Mouse (Mus musculus) 3134 (cell line): ENCODE data around the gene Tsacc.
"Not testable (repeated sequence)": the region's sequence is repeated elsewhere in the genome, so short reads cannot be mapped to it uniquely, and the experiment has no call there.

ENCODE experiments used
- DNase-seq: peaks from one replicate; pipeline ENCODE4 v3.0.0-alpha.2; 2011; ENCODE audit warnings: low spot score; ENCODE audit not compliant: insufficient read length; ENCODE audit errors: extremely low read depth

Tsacc gene

GRCm38 (mm10) chr3:88296561-88297318 is at the start of gene Tsacc, which contains the start of gene Cct3:
Tsacc (minus strand) TSS chr3:88296999.
Cct3 (plus strand) TSS chr3:88297116.
- DNase-seq = peak; percentile 100

- DNase-seq = no peak
Measured at GRCm38 (mm10) chr3:88339006-88339405, 42.2 kb upstream of the Tsacc start.

DNA sequence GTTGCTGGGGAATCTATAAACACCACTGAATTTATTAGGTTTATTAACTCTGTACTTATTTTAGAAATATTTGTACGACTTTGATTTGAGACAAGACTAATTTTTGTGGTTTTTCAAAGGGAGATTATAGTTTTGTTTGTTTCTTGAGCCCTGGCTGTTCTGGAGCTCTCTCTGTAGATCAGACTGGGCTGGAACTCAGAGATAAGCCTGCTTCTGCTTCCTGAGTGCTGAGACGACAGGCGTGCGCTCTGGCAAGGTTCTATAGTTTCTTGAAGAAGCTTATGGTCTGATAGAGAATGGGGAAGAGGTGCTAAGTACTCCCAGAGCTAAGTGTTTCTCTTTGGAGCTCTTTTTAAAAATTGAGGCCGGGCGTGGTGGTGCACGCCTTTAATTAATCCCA is 41.5 kb upstream of the Tsacc start:
- DNase-seq = no peak

DNA sequence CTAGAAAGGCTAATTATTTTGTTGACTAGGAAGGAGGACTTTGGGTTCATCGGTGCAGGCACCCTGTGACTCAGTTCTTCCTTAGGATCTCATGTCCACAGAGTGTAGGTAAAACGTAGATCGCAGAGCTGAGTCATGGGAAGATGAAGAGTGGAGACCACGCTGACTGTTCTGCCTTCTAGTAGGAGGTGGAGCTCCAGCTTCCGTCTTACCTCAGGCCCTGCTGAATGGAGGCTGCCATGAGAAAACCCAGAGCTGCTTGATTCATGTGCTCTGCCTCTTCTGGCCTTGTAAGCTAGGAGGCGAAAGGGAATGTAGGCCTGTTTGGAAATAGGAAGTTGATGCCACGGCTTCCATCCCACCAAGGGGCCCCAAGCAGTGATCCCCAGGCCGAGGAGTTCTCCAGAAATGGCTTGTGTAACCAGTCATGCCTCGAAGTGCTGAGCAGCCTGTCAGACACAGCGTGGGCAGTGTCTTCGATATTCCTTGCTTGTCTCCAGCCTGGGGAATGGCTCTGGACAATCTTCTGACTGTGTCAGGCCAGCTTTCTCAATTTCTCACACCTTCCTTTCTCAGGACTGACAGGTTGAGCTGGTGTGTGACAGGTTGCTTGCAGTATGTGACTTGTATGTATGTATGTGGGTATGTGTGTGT is 40.7 kb upstream of the Tsacc start:
- DNase-seq = no peak

DNA sequence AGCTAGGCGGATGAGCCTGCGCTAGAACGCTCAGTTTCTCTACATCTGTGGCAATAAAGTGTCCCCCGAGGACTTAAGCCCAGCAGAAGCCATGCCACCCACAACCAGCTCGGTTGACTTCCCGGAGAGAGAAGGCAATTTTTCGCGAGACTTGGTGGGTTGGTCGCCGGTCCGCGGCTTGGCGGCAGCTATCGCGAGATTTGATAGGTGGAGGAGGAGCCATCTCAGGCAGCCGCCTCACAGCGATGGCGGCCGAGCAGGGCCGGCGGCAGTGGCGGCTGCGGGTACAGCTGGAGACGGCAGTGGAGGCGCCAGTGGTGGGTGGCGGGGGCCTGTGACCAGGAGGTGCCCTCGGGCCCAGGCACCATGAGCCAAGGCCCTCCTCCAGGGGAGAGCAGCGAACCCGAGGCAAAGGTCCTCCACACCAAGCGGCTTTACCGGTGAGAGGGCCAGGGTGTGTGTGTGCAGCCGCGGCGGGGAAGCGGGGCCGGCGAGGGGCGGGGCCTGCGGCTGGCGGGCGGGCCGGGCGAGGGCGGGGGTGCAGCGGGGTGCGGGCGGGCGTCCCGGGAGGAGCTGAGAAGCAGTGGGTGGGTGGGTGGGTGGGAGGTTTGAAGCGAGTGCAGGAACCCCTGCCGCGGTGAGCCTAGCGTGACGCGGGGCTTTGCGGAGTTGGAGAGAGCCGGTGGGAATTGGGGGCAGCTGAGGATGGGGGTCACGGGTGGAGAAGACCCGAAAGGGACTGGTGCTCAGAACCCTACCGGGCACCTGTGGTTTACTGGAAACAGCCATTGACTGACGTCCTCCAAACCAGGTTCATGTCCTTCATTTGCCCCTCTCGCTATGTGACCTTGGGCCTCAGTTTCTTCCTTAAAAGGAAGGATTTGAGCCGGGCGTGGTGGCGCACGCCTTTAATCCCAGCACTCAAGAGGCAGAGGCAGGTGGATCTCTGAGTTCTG is 39.5 kb upstream of the Tsacc start, which contains the start of the genes Tmem79 and Smg5:
TSS of gene Tmem79 (minus strand) at position 91 of the 956 bp plus-strand sequence.
TSS of gene Smg5 (plus strand) at position 203 of the 956 bp plus-strand sequence.
- peak; percentile 97 for DNase-seq

DNA sequence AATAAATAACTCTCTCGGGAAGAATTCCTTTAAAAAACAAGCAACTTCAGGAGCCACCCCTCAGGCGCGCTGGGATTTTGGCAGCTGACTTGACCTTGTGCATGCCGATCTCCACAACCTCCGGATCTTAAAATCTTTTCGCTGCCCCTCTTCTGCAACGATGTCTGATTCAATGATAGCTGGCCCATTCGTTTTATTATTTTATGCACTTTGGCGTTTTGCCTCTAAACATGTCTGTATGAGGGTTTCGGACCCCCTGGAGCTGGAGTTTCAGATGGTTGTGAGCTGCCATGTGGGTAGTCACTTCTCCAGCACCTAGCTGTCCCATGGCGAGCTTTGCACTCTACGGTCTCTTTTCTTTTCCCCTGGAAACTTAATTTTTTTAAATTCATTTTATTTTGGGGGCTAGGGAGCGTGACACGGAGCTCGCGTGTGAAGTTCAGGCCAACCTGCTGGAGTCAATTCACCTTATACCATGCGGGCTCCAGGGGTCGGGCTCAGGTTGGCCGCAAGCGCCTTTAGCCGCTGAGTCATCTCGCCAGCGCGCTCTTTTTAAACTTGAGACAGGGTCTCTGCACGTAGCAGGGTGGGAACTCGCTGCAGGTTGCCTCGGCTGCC is 38.7 kb upstream of the Tsacc start:
- DNase-seq = no peak

DNA sequence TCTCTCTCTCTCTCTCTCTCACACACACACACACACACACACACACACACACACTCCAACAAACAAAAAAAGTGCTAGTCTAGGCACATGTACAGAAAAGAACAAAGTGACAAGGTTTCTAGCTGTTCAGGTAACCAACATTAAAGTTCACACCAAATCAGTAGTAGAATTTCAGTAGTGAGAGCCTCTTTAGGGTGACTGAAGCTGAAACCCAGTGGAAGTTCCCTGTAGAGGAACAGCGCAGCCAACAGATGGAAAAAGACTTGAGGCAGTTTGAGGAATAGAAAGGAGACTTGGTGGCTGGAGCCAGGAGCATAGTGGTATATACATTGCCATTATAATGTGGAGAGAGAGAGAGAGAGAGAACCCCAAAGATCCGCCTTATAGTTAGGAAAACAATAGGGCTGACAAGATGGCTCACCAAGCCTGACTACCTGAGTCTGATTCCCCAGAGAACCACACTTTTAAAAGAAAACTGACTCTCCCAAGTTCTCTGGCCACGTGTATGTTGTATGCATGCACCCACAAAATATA is 38.2 kb upstream of the Tsacc start:
- no peak for DNase-seq

DNA sequence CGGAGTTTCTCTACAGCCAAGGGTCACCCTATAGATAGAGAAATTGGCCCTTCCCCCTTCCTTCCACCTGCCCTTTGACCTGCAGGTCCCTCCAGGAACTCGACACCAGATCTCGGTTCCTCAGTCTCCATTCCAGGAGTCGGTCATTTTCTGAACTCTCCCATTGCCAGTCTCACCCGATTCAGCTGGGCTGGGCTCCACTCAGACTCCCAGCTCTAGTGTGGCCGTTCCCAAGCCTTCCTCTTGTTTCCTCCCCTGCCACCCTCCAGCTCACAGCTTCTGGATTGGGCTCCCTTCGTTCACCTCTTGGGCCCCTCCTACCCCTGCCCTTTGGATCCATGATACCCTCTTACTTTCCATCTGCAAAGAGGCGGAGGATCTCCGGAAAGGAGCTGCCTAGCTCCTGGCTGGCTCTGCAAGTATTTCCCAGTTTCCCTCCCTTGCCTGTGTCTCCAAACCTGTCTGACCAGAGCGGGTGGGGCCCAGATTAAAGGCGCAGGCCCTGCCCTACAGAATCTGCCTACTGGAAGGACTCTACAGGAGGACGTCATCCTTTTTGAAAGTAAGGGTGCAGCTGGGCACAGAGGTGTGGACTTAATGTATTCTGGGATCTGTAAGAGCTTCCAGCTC is 37.3 kb upstream of the Tsacc start:
- DNase-seq = no peak

GRCm38 (mm10) chr3:88331282-88331681 is 34.5 kb upstream of the Tsacc start:
- no peak for DNase-seq

DNA sequence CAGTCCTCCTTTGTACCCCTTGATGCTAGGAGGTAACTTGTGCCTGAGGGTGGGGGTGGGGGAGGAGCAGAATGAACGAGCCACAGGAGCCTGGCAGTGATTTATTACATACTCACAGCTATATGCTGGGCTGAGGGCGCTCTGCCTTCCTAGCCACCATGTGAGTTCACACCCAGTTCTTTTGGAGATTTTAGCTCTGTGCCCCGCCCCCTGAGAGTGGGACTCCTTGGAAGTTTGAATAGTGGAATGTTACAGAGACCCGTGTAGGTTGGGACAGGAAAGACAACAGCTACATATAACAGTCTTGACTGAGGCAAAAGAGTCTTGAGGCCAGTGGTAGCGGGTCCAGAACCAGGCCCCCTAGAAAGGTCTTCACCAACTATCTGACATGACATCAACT is 32.2 kb upstream of the Tsacc start:
- no peak for DNase-seq

DNA sequence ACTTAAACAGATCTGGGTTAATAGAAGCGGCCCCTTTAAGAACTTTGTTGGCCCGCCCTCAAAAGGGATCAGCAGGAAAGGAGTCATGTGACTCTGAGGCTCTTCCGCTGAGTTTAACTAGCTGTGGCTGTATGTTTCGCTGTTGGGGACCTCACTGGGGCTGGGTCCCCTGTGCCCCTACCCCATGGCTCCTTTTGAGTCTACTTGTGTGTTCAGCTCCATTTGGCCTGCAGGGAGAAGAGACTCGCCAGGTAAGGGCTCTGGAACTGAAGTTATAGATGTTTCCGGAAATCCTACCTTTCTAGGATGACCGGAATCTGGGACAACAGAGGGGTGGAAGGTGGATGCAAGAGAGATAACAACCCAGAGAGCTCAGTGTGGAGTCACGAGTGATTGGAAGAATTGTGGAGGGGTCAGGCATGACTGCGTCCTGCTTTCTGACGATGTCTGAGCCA is 28.2 kb upstream of the Tsacc start, which contains the start of gene Glmp:
TSS of gene Glmp (plus strand) at position 73 of the 455 bp plus-strand sequence.
- DNase-seq = peak; percentile 43

GRCm38 (mm10) chr3:88299172-88299571 is 2.4 kb upstream of the Tsacc start:
- DNase-seq = no peak

- DNase-seq = no peak
Measured at GRCm38 (mm10) chr3:88297321-88297851, 587 bp upstream of the Tsacc start.

DNA sequence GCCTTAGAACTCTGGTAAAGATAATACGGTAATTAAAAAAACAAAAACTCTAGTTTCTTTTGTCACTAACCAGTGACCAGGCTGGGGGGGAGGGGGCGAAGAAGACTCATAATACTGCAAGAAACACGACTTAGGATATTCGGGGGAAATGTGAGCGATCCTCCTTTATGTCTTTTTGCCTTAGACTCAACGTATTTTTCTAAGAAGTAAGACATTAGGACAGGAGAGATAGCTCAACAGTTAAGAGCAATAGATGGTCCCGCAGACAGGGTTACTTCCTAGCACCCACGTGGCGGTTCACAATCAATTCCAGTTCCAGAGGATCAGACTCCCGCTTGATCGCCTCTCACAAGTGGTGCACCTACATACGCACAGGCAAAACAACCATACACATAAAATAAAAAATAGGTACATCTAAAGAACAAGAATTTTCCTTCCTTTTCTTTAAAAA is 664 bp downstream of the Tsacc start:
- DNase-seq = no peak

GRCm38 (mm10) chr3:88295272-88295671 is 1.5 kb downstream of the Tsacc start:
- not testable (repeated sequence) for DNase-seq

DNA sequence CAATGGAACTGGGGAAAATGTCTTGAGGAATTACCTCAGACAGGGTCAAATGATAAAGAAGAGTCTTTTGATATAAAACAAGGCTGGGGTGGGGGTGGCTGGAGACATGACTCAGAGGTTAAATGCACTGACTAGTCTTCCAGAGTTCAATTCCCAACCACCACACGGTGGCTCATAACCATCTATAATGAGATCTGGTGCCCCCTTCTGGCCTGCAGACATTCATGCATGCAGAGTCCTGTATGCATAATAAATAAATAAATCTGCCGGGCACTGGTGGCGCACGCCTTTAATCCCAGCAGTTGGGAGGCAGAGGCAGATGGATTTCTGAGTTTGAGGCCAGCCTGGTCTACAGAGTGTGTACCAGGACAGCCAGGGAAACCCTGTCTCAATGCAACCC is 4.8 kb downstream of the Tsacc start:
- DNase-seq = peak; percentile 34

GRCm38 (mm10) chr3:88288133-88288713 is 8.6 kb downstream of the Tsacc start:
- DNase-seq = not testable (repeated sequence)

DNA sequence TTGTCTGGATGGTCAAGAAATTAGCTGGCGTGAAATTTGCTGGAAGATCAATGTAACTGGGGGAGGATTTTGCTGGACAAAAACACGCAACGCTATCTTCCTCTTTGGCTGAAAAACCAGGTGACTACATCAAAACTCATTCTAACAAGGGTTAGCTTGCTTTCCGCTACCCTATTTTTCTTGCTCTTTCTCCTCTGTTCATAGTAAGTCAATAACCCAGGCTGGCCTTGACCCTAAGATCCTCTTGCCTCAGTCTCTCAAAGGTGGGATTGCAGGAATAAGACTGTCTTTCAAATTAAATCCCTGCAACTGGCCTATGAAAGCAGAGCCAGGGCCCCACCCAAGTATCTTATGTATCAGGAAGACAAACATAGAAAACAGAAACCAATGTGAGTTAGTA is 9.7 kb downstream of the Tsacc start, which contains the start of gene Gm38392:
TSS of gene Gm38392 (minus strand) at position 101 of the 400 bp plus-strand sequence.
- DNase-seq = no peak

DNA sequence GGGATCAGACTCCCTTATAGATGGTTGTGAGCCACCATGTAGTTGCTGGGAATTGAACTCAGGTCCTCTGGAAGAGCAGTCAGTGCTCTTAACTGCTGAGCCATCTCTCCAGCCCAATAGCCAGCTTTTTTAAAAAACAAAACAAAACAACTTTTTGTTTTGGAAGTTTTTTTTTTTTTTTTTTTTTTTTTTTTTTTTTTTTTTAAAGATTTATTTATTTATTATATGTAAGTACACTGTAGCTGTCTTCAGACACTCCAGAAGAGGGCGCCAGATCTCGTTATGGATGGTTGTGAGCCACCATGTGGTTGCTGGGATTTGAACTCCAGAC is 11.3 kb downstream of the Tsacc start:
- not testable (repeated sequence) for DNase-seq
